Mouse (Mus musculus): ENCODE data around the gene Tnni1.

The Tnni1 gene

GRCm38 (mm10) chr1:135846632-135847031 lies 67.4 kb downstream of the Tnni1 start:
- DNase-seq (ENCODE audit: low spot score): no peak

GRCm38 (mm10) chr1:135847139-135847562 lies 67.9 kb downstream of the Tnni1 start:
- DNase-seq (ENCODE audit: low spot score): peak; percentile 25

GRCm38 (mm10) chr1:135847611-135848351 lies 68.5 kb downstream of the Tnni1 start:
- no peak for DNase-seq (ENCODE audit: low spot score)

GRCm38 (mm10) chr1:135850722-135851512 lies 71.7 kb downstream of the Tnni1 start:
- peak; percentile 35 for DNase-seq (ENCODE audit: low spot score)

GRCm38 (mm10) chr1:135852044-135852756 lies 73.0 kb downstream of the Tnni1 start:
- no peak for DNase-seq (ENCODE audit: low spot score)

- DNase-seq (ENCODE audit: low spot score): no peak
Measured at GRCm38 (mm10) chr1:135853200-135853599, 74.0 kb downstream of the Tnni1 start.

GRCm38 (mm10) chr1:135854591-135855343 lies 75.5 kb downstream of the Tnni1 start:
- DNase-seq (ENCODE audit: low spot score): no peak

GRCm38 (mm10) chr1:135855344-135855687 lies 76.1 kb downstream of the Tnni1 start:
- no peak for DNase-seq (ENCODE audit: low spot score)

GRCm38 (mm10) chr1:135856070-135856469 lies 76.8 kb downstream of the Tnni1 start:
- DNase-seq (ENCODE audit: low spot score): no peak

- no peak for DNase-seq (ENCODE audit: low spot score)
Measured at GRCm38 (mm10) chr1:135857137-135857775, 78.0 kb downstream of the Tnni1 start.

GRCm38 (mm10) chr1:135858533-135858932 lies 79.3 kb downstream of the Tnni1 start:
- DNase-seq (ENCODE audit: low spot score): no peak
